Mouse (Mus musculus) lung, postnatal 14 days (tissue): ENCODE measurements around the gene Rock2.

ENCODE experiments used
- DNase-seq: peaks from one replicate; pipeline ENCODE4 v3.0.0; 2021

Rock2 gene

DNA sequence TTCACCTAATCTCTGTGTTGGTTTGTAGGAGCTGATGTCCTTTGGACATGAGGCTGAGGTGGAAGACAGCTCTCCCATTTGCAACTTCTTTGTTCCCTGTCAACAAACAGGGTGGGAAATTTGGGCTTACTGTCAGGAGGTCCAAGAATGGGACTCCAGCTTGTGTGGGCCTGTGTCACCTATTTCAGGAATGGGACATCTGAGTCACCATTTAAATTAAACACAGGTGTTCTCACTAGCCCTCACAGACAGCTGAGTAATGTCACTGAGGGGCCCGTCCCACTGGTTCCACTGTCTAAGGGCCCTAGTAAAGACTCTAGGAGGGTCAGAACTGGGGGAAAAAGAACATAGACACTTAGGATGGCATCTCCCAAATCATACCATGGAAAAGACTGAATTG, 22.7 kb upstream of the Rock2 start:
- no peak for DNase-seq

DNA sequence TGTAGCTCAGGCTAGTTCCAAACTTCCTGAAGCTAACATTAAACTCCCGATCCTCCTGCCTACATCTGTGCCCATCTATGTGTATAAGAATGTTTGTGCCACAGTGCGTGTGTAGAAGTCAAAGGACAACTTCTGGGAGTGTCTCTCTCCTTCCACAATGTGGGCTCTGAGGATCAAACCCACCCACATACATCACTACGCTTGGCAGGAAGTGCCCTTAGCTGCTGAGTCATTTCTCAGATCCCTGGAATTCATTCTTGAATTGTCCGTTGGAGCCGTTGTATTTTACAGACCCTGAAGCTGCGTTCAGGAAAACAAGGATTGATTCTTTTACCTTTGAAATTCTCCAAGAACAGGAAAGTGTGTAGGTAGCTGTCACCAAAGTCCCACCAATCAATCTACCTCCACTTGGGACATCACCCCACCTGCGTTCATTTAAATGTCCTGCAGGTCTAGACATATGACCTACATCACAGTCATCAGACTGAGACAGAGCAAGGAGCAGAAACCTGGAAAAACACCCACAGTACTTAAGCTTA, 21.7 kb upstream of the Rock2 start:
- no peak for DNase-seq

DNA sequence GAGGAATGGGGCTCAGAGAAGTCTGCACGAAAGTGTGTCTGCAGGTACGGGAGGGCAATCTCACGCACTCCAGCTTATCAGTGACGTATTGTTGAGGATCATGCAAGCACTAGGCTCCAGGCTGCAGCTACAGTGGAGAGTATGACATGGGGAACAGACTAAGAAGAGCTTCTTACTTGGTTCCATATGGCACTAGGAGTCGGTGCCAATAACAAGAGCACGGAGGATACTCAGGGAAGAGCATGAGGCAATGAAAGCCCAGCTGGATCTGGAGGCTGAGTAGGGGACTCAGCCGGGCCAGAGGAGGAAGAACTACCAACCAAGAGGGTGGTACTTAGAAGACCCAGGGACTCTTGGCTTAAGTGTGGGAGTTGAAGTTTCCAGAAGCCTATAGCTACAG, 21.1 kb upstream of the Rock2 start:
- DNase-seq = no peak

DNA sequence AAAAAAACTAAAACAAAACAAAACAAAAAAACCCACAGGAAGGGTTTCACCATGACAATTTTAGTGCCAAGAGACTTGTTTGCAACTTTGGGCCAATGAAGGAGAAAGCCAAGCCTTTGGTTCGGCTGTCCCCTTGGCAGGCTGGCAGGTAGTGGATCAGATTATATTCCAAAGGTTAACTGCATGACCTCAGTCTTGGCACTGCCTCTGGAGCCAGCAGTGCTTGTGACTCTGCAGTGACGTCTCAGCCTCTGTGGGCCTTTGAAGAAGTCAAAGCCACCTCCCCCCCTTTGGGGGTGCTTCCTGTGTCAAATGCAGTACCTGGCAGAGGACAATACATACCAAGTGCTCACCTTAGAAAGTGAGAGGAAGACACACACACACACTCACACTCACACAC, 20.6 kb upstream of the Rock2 start:
- peak; percentile 58 for DNase-seq

DNA sequence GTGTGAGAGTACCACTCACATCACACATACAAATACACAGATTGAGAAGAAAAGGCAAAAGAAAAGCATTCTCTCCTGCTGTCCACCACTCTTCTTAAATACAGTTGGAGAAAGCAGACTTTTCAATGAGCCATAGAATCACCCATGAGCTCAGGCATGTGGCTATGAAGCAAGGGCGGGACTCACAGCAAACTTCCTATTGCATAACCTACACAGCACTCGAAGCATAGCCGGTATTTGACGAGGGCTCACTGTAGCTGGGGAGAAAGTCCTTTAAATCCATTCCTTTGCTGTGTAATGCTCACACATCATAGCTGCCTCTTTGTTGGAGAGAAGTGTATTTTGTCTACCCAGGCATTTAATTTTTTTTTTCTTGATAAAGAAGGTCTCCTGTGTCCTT, 19.4 kb upstream of the Rock2 start:
- DNase-seq = no peak

DNA sequence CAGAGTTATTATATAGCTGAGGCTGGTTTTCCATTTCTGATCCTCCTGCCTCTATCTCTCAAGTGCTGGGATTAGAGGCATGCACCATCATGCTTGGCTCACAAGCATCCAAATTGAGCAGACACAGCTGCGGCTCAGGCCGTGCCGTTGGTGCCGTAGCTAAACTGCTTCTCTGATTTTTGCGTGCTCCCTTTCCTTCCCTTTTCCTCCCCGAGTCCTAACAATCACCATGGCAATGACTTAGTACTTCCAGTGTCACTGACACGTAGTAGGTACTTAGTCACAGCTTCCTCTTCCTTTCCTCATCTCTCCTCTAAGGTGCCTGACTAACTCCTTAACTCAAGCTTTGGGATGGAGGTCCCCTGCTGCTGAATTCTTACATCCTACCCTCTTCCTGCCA, 19.0 kb upstream of the Rock2 start:
- no peak for DNase-seq

- DNase-seq = no peak
Measured at GRCm38 (mm10) chr12:16876667-16877066, 18.0 kb upstream of the Rock2 start.

DNA sequence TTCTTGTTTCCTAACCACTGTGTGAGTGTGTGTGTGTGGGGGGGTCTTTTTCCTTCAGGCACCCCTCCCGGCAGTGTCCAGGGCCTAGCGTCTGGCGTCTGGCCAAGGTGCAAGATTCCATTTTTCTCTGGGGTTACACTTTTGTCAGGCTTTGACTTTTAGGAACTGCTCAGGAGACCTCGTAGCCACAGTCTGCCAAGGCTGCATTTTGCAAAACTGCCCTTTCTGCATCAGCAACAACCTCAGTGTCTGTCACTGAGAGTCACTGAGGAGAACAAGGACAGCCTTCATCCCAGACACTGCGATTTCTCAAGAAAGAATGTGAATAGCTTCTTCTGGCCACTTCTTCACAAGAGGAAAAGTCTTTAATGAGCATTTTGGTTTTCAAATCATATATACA, 17.6 kb upstream of the Rock2 start:
- DNase-seq = peak; percentile 43

- DNase-seq = no peak
Measured at GRCm38 (mm10) chr12:16877679-16878078, 17.0 kb upstream of the Rock2 start.

- DNase-seq = no peak
Measured at GRCm38 (mm10) chr12:16879369-16879768, 15.3 kb upstream of the Rock2 start.

GRCm38 (mm10) chr12:16880077-16880476, 14.6 kb upstream of the Rock2 start:
- no peak for DNase-seq

DNA sequence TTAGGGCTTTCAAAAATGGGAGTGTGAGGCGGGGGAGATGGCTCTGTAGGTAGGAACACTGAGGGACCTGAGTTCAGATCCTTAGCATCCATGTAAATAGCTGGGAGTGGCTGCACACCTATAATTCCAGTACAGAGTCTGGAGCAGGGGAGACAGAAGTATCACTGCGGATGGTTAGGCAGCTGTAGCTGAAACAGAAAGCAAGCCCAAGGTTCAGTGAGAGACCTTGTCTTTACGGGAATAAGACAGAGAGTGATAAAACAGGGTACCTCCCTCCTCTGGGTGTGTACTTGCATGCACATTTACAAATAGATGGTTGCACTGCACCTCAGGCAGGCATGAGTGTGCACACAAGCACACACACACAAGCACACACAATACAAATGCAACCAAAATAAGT, 12.3 kb upstream of the Rock2 start:
- DNase-seq = no peak

GRCm38 (mm10) chr12:16883111-16883510, 11.6 kb upstream of the Rock2 start:
- no peak for DNase-seq

GRCm38 (mm10) chr12:16884534-16884933, 10.2 kb upstream of the Rock2 start:
- no peak for DNase-seq

GRCm38 (mm10) chr12:16886354-16886753, 8.3 kb upstream of the Rock2 start:
- no peak for DNase-seq

- no peak for DNase-seq
Measured at GRCm38 (mm10) chr12:16893039-16893438, 1.7 kb upstream of the Rock2 start.

- DNase-seq = no peak
Measured at GRCm38 (mm10) chr12:16893656-16894395, 869 bp upstream of the Rock2 start.

DNA sequence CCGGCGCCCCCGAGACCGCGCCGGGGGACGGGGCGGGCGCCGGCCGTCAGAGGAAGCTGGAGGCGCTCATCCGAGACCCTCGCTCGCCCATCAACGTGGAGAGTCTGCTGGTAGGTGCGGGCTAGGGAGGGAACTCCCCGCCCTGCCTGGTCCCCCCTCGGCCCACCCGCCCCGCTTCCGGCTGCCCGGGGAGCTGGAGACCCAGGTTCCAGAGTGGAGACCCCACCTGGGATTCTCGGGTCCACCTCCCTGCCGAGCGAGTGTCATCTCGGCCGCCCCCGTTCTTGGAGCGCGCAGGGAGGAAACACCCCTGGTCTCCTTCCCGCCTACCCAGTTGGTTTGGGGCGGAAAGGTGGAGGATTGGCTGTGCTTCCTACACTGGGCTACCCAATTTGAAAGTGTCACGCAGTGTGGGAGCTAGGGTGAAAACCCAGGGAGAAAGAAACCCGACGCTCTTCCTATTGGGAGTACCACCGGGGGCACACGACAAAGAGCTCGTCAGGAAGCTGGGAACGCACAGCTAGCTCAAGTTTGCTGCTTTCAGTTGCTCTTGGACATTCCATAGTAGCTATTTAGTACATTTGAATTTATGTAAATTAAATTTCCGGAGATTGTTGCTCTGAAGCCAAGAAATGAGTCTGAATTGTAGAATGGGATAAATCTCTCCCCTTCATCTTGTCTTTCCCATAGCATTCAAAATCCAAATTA, 680 bp downstream of the Rock2 start:
- DNase-seq = peak; percentile 48

DNA sequence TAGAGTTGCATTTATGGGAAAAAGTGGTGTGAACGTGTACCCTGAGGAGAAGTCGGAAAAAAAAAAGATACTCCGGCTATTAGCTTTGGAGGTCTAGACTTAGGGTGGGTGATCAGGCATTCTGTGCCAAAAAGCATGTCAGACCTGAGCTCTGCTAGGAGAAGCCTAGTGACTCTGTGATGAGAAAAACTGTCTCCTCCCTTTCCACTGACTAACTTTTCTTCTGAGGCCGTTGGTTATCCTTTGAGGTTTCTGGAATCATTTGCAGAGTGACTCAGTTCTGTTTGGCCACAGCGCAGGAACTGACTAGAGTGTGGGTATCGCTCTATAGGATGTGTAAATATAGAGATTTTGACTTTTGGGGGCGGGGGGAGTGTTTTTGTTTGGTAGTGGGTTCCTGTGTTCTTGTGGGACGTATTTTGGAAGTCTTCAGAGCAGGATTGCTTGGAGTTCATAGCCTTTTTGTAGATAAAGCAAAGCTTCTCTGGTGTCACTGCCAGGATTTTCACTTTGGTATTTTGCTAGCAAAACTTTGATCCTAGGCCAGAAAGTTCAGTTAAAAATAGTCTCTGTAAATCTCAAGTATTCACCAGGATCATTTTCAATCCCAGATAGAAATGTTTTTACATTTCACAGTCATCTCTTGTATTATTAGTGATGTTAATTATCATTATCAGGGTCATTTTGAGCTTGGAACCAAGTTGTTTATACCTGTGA, 1.5 kb downstream of the Rock2 start:
- DNase-seq = no peak

DNA sequence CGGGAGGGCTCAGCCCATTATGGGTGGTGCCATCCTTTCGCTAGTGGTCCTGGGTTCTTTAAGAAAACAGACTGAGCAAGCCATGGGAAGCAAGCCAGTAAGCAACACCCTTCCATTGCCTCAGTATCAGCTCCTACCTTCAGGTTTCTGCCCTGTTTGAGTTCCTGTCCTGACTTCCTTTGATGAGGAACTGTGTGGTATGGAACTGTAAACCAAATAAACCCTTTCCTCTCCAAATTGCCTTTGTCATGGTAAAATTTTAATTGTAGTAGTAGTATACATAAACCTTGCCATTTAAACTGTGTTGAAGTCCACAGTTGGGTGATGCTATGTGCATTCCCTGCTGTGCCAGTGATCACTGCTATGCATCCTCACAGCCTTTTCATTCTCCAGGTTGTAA, 2.5 kb downstream of the Rock2 start:
- DNase-seq = no peak

DNA sequence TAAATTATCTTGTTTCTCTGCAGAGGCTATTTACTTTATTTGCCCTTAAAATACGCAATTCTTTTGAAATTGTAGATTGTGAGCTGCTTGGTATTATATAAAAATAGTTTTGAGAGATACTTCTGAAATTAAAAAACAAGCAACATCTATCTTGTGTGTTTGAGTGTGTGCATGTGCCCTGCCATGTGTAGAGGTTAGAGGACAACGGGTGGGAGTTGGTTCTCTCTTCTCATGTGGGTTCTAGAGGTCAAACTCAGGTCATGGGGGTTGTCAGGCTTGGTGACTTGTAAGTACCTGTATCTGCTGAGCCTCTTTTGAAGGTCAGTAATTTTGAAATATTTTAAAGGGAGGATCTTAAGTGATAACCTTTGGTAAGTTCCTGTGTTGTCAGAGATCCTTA, 3.5 kb downstream of the Rock2 start:
- DNase-seq = no peak

- no peak for DNase-seq
Measured at GRCm38 (mm10) chr12:16898790-16899189, 4.1 kb downstream of the Rock2 start.

GRCm38 (mm10) chr12:16900625-16901222, 6.0 kb downstream of the Rock2 start:
- peak; percentile 20 for DNase-seq
